Mouse (Mus musculus) brain, embryonic 14.5 days (tissue): ENCODE data around the gene Tbc1d1.

Experiments
- CTCF ChIP-seq: fragments of 200-500 bp; IDR thresholded peaks from 2 replicates; pipeline ENCODE4 v1.5.1; 2012; ENCODE audit warnings: inconsistent platforms, mild to moderate bottlenecking, moderate library complexity, borderline replicate concordance; ENCODE audit not compliant: insufficient read depth, insufficient read length; ENCODE audit errors: extremely low read depth
- POLR2A ChIP-seq: fragments of 200-500 bp; IDR thresholded peaks from 2 replicates; pipeline ENCODE4 v1.6.1; 2012; ENCODE audit warnings: mild to moderate bottlenecking, inconsistent platforms, borderline replicate concordance; ENCODE audit not compliant: poor library complexity, insufficient read depth, insufficient read length, severe bottlenecking; ENCODE audit errors: extremely low read depth

DNA sequence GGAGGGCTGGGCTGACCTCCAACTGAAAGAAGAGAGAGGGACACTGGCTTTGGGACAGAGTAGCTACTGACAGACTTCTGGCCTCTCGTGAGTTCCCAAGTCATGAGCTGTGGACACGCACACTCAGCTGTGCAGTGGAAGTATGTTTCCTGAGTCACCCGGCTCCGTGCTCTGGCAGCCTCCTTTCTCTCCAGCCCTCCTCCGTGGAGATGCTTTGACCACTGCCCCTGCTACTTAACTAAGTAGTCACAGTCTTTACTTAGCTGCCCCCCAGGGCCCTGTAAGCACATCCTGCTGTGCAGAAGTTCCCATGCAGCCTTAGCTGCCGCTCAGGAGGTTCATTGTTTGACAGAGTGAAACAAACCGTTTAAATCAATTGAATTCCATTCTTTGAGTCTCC is 113.6 kb downstream of the Tbc1d1 start:
- TF ChIP-seq CTCF (no peak), POLR2A (no peak)
